Mouse (Mus musculus) forebrain, embryonic 12.5 days (tissue): Measurements from ENCODE around the gene Rmdn3. TPM values are rescaled to one million over a fixed set of nuclear protein-coding genes. Genes with fewer than 3 reads are reported as not detected.

Experiments used
- ATAC-seq: fragments of 200-750 bp; cut with Nextera tagmentation; 2 replicates; pipeline ENCODE4 v1.8.0; 2017; ENCODE audit warnings: moderate TSS enrichment; ENCODE audit not compliant: low FRiP score
- H3K27ac ChIP-seq: fragments of 300-500 bp; sonication (generic); 2 replicates; pipeline ENCODE4 v1.5.1; 2016; ENCODE audit warnings: mild to moderate bottlenecking
- H3K27me3 ChIP-seq: fragments of 300-500 bp; sonication (generic); 2 replicates; pipeline ENCODE4 v1.6.1; 2016; ENCODE audit warnings: mild to moderate bottlenecking
- H3K36me3 ChIP-seq: fragments of 300-500 bp; sonication (generic); replicated peaks from 2 replicates; pipeline ENCODE4 v1.6.1; 2016; ENCODE audit warnings: mild to moderate bottlenecking
- H3K4me1 ChIP-seq: fragments of 300-500 bp; sonication (generic); 2 replicates; pipeline ENCODE4 v1.6.1; 2016
- H3K4me2 ChIP-seq: fragments of 300-500 bp; sonication (generic); 2 replicates; pipeline ENCODE4 v1.6.1; 2016; ENCODE audit warnings: mild to moderate bottlenecking, moderate library complexity
- H3K4me3 ChIP-seq: fragments of 300-500 bp; sonication (generic); replicated peaks from 2 replicates; pipeline ENCODE4 v1.5.1; 2016; ENCODE audit warnings: mild to moderate bottlenecking
- H3K9ac ChIP-seq: fragments of 300-500 bp; sonication (generic); 2 replicates; pipeline ENCODE4 v1.6.1; 2016; ENCODE audit warnings: mild to moderate bottlenecking
- H3K9me3 ChIP-seq: fragments of 300-500 bp; sonication (generic); 2 replicates; pipeline ENCODE4 v1.6.1; 2016
- WGBS: fragments of 180-500 bp; shearing (Covaris S2); methylation state at CpG from one replicate; pipeline ENCODE4 v1.1.7; 2016; 5-methylcytosine and 5-hydroxymethylcytosine counted together
- polyA plus RNA-seq: library from polyadenylated mRNA; unstranded; fragments of >200 nt; fragmentation: Nextera tagmentation; extraction: Ambion mirVana; gene quantifications from 2 replicates; pipeline ENCODE4 v1.2.1, GENCODE M21; 2016

Gene Rmdn3
- 43.6 and 48.7 TPM in 2 replicates for polyA plus RNA-seq

- H3K4me3 ChIP-seq: peak within 1 kb of the TSS; percentile 99
- peak within 1 kb of the TSS; percentile 50 for H3K27ac ChIP-seq
Observed at GRCm38 (mm10) chr2:119156681-119157572, at the start of gene Rmdn3. Gene Rmdn3, minus strand, starts transcription at chr2:119157034.

DNA sequence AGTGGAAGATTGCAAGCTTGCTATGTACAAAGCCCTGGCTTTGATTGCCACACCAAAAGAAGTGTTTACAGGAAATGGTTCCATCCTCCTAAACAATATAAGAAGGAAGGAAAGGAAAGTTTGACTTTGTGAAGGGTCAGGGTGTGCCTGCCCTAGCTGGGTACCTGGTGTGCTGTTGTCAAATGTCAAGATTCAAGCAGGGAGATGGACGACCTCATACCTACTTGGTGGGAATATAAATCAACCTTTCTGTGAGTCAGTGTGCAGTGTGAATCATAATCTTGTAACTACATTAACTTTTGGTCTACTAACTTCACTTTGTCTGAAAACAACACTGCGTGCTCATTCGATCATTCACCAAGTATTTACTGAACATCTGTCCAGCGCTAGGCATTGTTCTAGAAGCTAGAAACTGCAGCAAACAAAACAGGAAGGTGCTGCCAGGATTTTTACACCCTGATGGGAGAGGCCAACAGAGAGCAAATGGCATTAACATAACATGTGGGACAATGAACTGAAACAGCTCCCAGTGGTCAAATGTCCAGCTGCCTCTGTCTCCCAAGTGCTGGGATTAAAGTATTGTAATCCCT, 47.1 kb upstream of the Rmdn3 start:
- 80% methylated on average over 4 of the region's 4 CpGs for WGBS

More at GRCm38 (mm10) chr2:119156681-119157572, at the start of gene Rmdn3:
- H3K9ac ChIP-seq: peak within 1 kb of the TSS; percentile 94
- peaks cover 18% of the 10 kb centered on the region for H3K4me1 ChIP-seq
- 1% methylated on average over 56 of the region's 57 CpGs for WGBS
- H3K27me3 ChIP-seq: 0 out of 2 replicates have a peak, but pooled peaks cover 4% of the 10 kb centered on the region
- H3K36me3 ChIP-seq: peaks cover 23% of the 10 kb centered on the region
- ATAC-seq: peak; percentile 94
- no peaks in the 10 kb centered on the region for H3K9me3 ChIP-seq
- peak within 1 kb of the TSS; percentile 93 for H3K4me2 ChIP-seq

DNA sequence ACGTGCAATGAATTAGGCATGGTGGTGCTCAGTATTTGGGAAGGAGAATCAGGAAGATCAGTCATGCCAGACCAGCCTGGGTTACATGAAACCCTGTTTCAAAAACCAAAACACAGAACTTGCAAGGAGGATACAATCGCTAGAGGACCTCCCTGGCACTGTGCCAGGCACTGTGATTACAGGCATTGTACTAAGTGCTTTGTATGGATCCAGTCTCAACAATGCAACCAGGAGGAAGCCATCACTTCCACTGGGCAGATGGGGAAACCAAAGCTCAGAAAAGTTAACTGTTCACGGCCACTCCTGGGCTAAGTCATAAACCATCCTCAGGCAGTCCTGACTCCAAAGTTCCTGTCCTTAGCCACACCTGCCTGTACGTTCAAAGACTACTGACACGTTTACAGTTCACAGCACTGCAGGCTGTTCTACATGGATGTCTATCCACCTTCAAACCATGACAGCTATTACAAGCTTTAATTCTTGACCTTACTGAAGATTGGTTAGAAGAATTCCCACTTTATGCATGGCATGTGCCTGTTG, 46.1 kb upstream of the Rmdn3 start:
- no peak overlapping the region for H3K27ac ChIP-seq
- WGBS: 69% methylated on average over 5 of the region's 5 CpGs
- no peak overlapping the region for H3K9ac ChIP-seq
- H3K9me3 ChIP-seq: no peaks in the 10 kb centered on the region
- H3K4me3 ChIP-seq: no peak overlapping the region
- no peak overlapping the region for H3K4me2 ChIP-seq
- H3K27me3 ChIP-seq: no peaks in the 10 kb centered on the region
- no peak for ATAC-seq
- no peaks in the 10 kb centered on the region for H3K36me3 ChIP-seq
- H3K4me1 ChIP-seq: peaks cover 28% of the 10 kb centered on the region

More for the DNA sequence above, 47.1 kb upstream of the Rmdn3 start:
- ATAC-seq: no peak
- Histone ChIP-seq H3K27me3 (no peaks in the 10 kb centered on the region), H3K36me3 (no peaks in the 10 kb centered on the region), H3K27ac (no peak overlapping the region), H3K9me3 (no peaks in the 10 kb centered on the region), H3K4me3 (no peak overlapping the region), H3K9ac (no peak overlapping the region), H3K4me2 (no peak overlapping the region), H3K4me1 (peaks cover 24% of the 10 kb centered on the region)

DNA sequence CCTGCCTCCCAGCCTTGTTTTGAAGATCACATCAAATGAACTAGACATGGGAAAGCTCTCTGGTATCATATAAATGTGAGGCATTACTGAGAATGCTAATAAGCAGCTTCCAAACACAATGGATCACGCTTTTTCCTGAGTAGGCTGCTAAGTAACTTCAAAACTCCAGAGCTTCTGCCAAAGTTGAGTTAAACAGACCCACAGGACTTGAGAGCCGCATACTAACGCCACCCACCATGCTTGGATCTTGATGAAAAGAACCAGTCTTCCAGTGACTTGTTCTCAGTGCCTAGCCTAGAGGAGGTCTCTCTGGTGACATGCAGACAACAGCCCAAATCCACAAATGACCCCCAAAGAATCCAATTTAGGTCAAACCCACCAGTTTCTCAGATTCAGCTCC, 42.1 kb upstream of the Rmdn3 start:
- Histone ChIP-seq H3K4me1 (peaks cover 24% of the 10 kb centered on the region), H3K9me3 (no peaks in the 10 kb centered on the region), H3K27me3 (no peaks in the 10 kb centered on the region), H3K4me2 (no peak overlapping the region), H3K36me3 (no peaks in the 10 kb centered on the region), H3K27ac (no peak overlapping the region), H3K9ac (no peak overlapping the region), H3K4me3 (no peak overlapping the region)
- no peak for ATAC-seq
- 49% methylated on average over 3 of the region's 3 CpGs for WGBS

GRCm38 (mm10) chr2:119198049-119198448, 41.2 kb upstream of the Rmdn3 start:
- H3K9ac ChIP-seq: no peak overlapping the region; the same call in 1 of the 2 replicates
- H3K4me1 ChIP-seq: peaks cover 17% of the 10 kb centered on the region
- WGBS: 14% methylated on average over 1 of the region's 1 CpGs
- no peak overlapping the region for H3K4me2 ChIP-seq
- no peak for ATAC-seq
- H3K27me3 ChIP-seq: no peaks in the 10 kb centered on the region
- H3K4me3 ChIP-seq: no peak overlapping the region
- no peak overlapping the region for H3K27ac ChIP-seq
- H3K36me3 ChIP-seq: no peaks in the 10 kb centered on the region
- no peaks in the 10 kb centered on the region for H3K9me3 ChIP-seq

- Histone ChIP-seq H3K4me2 (no peak overlapping the region), H3K27me3 (no peaks in the 10 kb centered on the region), H3K9ac (no peak overlapping the region), H3K36me3 (no peaks in the 10 kb centered on the region), H3K4me1 (peaks cover 12% of the 10 kb centered on the region; the same call in 1 of the 2 replicates), H3K4me3 (no peak overlapping the region), H3K27ac (no peak overlapping the region), H3K9me3 (no peaks in the 10 kb centered on the region)
- 97% methylated on average over 1 of the region's 1 CpGs for WGBS
- no peak for ATAC-seq
Observed at GRCm38 (mm10) chr2:119197493-119197892, 40.7 kb upstream of the Rmdn3 start.

DNA sequence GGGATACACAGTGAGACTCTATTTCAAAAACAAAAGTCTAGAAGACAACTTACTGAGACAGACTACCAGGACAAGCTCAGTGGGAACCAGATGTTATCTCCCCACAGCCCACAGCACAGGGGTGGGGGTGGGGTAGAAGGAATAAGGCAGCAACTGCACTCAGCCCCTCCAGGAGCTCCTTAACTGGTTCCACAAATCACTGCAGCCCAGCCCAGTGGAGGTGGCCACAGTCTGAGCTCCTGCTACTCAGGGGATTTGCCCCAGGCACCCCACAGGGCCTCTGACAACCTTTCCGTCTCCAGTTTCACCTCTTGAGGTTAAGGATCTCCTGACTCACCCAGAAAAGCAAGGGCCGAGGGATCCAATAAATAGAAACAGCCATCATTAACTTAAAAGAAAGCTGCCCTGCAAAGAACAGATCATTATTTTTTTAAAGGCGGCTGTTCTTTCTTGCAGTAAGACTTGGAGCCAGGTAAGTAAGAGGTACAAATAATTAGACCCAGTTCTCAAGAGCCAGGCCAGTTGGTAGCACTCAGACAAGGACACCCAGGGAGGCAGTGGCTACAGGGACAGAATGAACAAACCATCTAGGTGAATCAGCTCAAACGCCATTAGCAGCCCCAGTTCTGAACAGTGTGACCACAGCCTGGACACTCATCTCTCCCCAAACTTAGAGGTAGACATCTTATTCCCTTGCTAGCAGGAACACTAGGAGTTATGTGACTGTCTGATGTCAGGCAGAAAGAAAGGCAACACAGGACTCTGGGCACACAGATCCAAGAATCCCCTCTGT, 39.7 kb upstream of the Rmdn3 start:
- H3K27me3 ChIP-seq: no peaks in the 10 kb centered on the region
- no peak overlapping the region for H3K9ac ChIP-seq
- WGBS: 23% methylated on average over 4 of the region's 4 CpGs
- H3K36me3 ChIP-seq: no peaks in the 10 kb centered on the region
- H3K4me1 ChIP-seq: peaks cover 12% of the 10 kb centered on the region; the same call in 1 of the 2 replicates
- no peak for ATAC-seq
- no peak overlapping the region for H3K4me3 ChIP-seq
- H3K27ac ChIP-seq: no peak overlapping the region
- no peak overlapping the region for H3K4me2 ChIP-seq
- no peaks in the 10 kb centered on the region for H3K9me3 ChIP-seq

DNA sequence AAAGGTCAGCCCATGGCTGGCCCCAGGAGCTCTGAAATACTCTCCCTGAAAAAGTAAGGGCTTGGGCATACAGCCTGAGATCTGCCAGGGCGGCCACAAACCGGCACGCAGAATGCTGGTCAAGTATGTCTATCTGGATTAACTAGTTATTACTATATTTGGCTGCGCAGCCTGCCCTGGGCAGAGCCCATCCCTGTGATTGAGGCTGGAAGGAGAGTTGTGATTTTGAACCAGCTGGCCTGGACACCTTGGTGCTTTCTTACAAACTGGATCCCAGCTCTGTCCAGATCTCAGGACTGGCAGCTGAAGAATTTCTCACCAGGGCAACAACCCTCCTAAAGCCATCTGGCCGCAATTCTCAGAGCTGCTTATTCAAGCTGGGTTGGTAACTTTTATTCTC, 37.3 kb upstream of the Rmdn3 start:
- Histone ChIP-seq H3K4me1 (peaks cover 13% of the 10 kb centered on the region; the same call in 1 of the 2 replicates), H3K9ac (no peak overlapping the region), H3K27ac (no peak overlapping the region), H3K36me3 (no peaks in the 10 kb centered on the region), H3K4me2 (no peak overlapping the region), H3K4me3 (no peak overlapping the region), H3K9me3 (no peaks in the 10 kb centered on the region), H3K27me3 (no peaks in the 10 kb centered on the region)
- WGBS: 91% methylated on average over 5 of the region's 5 CpGs
- no peak for ATAC-seq

GRCm38 (mm10) chr2:119190969-119191368, 34.1 kb upstream of the Rmdn3 start:
- Histone ChIP-seq H3K9ac (no peak overlapping the region), H3K4me1 (peaks cover 5% of the 10 kb centered on the region; the same call in 1 of the 2 replicates), H3K4me3 (no peak overlapping the region), H3K27me3 (no peaks in the 10 kb centered on the region), H3K9me3 (no peaks in the 10 kb centered on the region), H3K36me3 (peaks cover 3% of the 10 kb centered on the region), H3K27ac (no peak overlapping the region), H3K4me2 (no peak overlapping the region)
- 88% methylated on average over 5 of the region's 5 CpGs for WGBS
- no peak for ATAC-seq

GRCm38 (mm10) chr2:119189029-119189710, 32.3 kb upstream of the Rmdn3 start:
- Histone ChIP-seq H3K27ac (no peak overlapping the region), H3K9me3 (no peaks in the 10 kb centered on the region), H3K4me2 (peak overlapping the region; percentile 59), H3K4me3 (peak overlapping the region; percentile 25), H3K4me1 (peaks cover 5% of the 10 kb centered on the region; the same call in 1 of the 2 replicates), H3K27me3 (no peaks in the 10 kb centered on the region), H3K9ac (no peak overlapping the region), H3K36me3 (peaks cover 18% of the 10 kb centered on the region)
- WGBS: 6% methylated on average over 15 of the region's 15 CpGs
- peak; percentile 84 for ATAC-seq

DNA sequence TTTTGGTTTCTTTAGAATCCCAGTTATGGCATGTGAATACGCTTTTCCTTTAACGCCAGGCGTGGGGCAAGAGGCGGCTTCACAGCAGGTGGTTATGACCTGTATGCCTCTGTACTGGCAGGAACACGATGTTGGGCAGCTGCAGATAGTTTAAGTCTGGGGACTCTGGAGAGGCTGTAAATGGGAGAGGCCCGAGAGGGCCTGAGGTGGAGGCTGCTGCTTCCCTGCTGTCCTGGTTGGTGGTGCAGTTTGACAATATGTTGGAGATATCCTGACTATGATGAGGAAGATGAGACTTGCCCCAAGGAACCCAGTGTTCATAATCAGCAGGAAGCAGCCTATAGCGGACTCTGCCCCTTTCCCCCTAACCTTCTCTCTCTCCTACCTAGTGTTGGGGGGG, 26.1 kb upstream of the Rmdn3 start:
- no peak overlapping the region for H3K27ac ChIP-seq
- H3K27me3 ChIP-seq: no peaks in the 10 kb centered on the region
- H3K36me3 ChIP-seq: peaks cover 58% of the 10 kb centered on the region
- H3K4me1 ChIP-seq: no peaks in the 10 kb centered on the region
- no peaks in the 10 kb centered on the region for H3K9me3 ChIP-seq
- no peak for ATAC-seq
- H3K9ac ChIP-seq: no peak overlapping the region
- no peak overlapping the region for H3K4me2 ChIP-seq
- H3K4me3 ChIP-seq: no peak overlapping the region
- 84% methylated on average over 7 of the region's 7 CpGs for WGBS
